Mouse (Mus musculus) adrenal gland, postnatal 4 days (tissue): ENCODE measurements around the gene Gm8906. TPM values are rescaled to one million over a fixed set of nuclear protein-coding genes. Genes with fewer than 3 reads are reported as not detected.
"Not testable (repeated sequence)": the region's sequence is repeated elsewhere in the genome, so short reads cannot be mapped to it uniquely, and the experiment has no call there.

Experiments used
- DNase-seq, 2 experiments: peaks; one replicate each; pipeline ENCODE4 v3.0.0; 2021 to 2022; ENCODE audit warnings: low spot score in 2 of 2, mixed read lengths in 2 of 2
- long read RNA-seq, 2 experiments: library from polyadenylated mRNA; stranded (forward); transcript quantifications; one replicate each; pipeline ENCODE4 v2.0.0; 2021
- total RNA-seq, 2 experiments: library from RNA; stranded (reverse); gene quantifications; 2 replicates each; pipeline ENCODE4 v1.2.3; 2021

The Gm8906 gene
- not detected for total RNA-seq
- long read RNA-seq, experiment 1 = 0 reads
- long read RNA-seq, experiment 2 = 0 reads

- DNase-seq = not testable (repeated sequence)
These were observed at the start of gene Gm8906 for GRCm38 (mm10) chr5:11502385-11502784. Gene Gm8906 (plus strand): TSS chr5:11502685.

Other genes starting within 250 kb of the Gm8906 start
- gene Gm8890, start 246.7 kb upstream of the Gm8906 start, total RNA-seq = not detected
- not detected for gene Speer1, start 161.2 kb upstream of the Gm8906 start, total RNA-seq
- not detected for gene Gm8897, start 86.3 kb upstream of the Gm8906 start, total RNA-seq
- gene Gm6460, start 92.2 kb downstream of the Gm8906 start, total RNA-seq = not detected
- gene Gm8922, start 179.3 kb downstream of the Gm8906 start, total RNA-seq = not detected